Mouse (Mus musculus) B cell, adult 2 months (primary cell): ENCODE measurements around the gene Slc16a11.

Experiments
- DNase-seq, 2 experiments: peaks; one replicate each; pipeline ENCODE4 v3.0.0; 2022

Gene Slc16a11

DNA sequence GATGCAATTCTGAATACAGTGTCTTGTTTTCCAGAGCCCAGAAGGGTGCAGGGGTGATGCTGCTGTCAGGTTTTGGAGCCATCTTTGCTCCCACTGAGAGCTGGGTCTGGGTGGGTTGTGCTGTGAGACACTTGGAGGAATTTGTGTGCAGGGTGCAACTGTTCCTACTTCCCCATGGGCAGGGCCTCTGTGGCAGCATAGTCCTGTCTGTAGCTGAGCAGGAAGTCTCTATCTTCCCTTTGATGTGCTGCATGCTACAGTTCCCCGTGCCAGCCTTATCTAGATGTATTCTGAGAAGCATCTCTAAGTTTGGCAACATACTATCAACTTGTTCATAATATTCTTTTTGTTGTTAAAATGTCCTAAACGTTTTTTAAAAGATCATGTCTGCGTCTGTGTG lies 52.7 kb downstream of the Slc16a11 start:
- no peak for DNase-seq

DNA sequence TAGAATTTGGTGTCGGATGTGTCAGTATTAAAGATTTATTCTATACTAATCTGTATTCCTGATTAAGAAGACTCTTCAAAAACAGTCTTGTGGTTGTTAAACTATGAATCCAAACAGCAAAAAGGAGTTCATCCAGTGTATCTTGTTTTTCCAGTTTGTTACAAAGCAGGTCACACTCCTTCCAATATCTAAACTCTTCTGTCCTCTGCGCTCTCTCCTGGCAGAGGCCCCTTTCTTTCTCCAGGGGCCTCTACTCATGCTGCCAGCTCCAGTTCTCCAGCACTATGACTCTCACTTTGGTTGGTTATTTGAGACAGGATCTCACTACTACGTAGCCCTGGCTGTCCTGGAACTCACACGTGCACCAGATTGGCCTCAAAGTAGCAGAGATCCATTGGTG lies 53.3 kb downstream of the Slc16a11 start:
- no peak for DNase-seq
